Mouse (Mus musculus) E14TG2a.4 (cell line): ENCODE measurements at regions not wholly inside any gene's neighbourhood (a gene's known extent, or its start where the extent isn't known, plus 50 kb on each side); places are given as distances from the start of the nearest gene placed in this dataset.

Experiments used
- CTCF ChIP-seq: conservative IDR thresholded peaks from 2 replicates; pipeline ENCODE4 v1.5.1; 2014; ENCODE audit warnings: low read length
- POU5F1 ChIP-seq: IDR thresholded peaks from 2 replicates; pipeline ENCODE4 v1.6.1; 2014; ENCODE audit warnings: low read length, borderline replicate concordance

GRCm38 (mm10) chr5:117032130-117032529 is 83.8 kb downstream of the Suds3 start:
- TF ChIP-seq CTCF (no peak), POU5F1 (no peak)
